Mouse (Mus musculus): ENCODE data around the gene Mtrex. TPM values are rescaled to one million over a fixed set of nuclear protein-coding genes. Genes with fewer than 3 reads are reported as not detected.

Mtrex gene
- total and polyA plus RNA-seq, 3 experiments: 57.4 to 96.5 (median 62.2) TPM

DNA sequence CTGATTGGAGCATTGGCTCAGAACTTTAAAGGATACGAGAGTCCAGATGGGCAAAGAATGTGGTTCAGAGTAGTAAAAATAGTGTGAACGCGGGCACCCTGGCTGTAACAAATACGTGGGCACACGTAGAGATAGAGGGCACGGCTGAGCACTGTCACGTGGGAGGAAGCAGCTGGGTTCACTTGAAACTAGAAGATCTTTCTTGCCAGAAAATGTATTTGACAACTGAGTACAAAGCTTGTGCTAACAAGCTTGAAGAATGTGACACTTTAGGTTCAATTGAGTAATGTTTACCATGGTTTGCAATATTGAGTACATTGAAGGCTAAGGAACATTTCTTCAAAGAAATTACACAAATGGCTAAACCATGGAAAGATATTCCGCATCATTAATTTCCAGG is 10.9 kb upstream of the Mtrex start (continued):
- TF ChIP-seq CHD2 (IDR thresholded peaks at IDR 0.05; ENCODE audit: low read length) (no peak), GATA1 (IDR thresholded peaks at IDR 0.05; ENCODE audit: low read depth, low read length) (no peak), JUND (IDR thresholded peaks at IDR 0.05; ENCODE audit: low read depth, low read length) (no peak)

DNA sequence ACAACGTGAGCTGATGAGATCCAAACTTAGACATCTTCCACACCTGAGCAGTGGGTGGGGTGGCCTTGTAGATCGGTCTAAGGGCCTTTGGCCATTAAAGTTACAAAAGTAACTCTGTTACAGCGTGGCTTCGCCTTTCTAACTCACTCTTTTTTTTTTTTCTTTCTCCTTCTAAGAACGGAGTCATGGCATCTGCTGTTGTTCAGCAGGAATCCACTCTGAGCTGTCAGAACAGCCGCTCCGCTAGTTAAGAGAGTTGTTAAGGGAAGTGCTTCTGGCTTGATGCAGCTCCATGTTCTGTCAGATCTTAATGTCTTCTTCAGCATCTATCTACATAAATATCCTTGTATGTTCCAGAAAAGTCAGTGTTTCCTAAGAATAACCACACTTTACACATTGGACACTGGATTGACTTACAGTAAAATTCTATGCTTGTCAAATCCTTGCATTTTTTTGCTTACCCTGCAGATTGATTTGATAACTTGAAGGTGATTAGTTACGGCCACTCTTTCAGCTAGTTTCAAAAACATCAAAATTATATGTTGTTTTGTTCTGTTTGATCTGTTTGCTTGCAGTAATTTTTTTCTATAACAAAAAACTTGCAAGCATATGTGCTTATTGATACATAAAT is 955 bp upstream of the Mtrex start:
- peak; percentile 67 for DNase-seq (ENCODE audit: low read depth, low spot score)
- Histone ChIP-seq H3K4me1 (ENCODE audit: control insufficient read depth in 1 of 2, insufficient read depth in 2 of 2, low read length in 2 of 2) (peaks cover 3 to 14% of the 10 kb centered on the region in 2 experiments; a peak in 3 of 4 replicates), H3K27ac (ENCODE audit: control insufficient read depth, low read depth, low read length) (peak overlapping the region; percentile 75)

DNA sequence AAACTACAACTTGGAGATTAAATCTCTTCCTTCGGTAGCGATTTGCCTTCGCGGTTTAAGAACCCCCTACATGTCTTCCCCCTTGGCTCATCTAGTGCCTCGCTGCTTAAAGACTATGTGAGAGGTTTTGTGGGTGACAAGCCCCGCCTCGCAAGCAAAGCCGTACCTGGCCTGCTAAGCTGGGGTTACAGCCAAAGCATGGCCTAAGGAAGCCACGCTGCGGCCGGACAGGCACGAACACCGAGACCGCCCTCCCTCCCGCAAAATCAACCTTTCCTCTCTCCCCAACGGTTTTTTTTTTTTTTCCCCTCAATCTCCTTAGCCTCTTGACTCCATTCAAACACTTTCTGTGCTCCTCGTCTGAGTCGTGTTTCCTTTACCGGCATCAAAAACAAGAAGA is 402 bp downstream of the Mtrex start:
- Histone ChIP-seq H3K4me3 (ENCODE audit: control insufficient read depth in 1 of 2, insufficient read depth in 1 of 2, low read depth in 2 of 2, low read length in 2 of 2) (peak overlapping the region; percentile 73 to 98), H3K4me1 (ENCODE audit: control insufficient read depth in 1 of 2, insufficient read depth in 2 of 2, low read length in 2 of 2) (peaks cover 3 to 14% of the 10 kb centered on the region in 2 experiments; a peak in 3 of 4 replicates), H3K36me3 (ENCODE audit: control insufficient read depth in 1 of 2, insufficient read depth in 2 of 2, low read length in 2 of 2) (peaks cover 3 to 14% of the 10 kb centered on the region in 2 experiments), H3K79me2 (ENCODE audit: control insufficient read depth, insufficient read depth, low read length, poor library complexity) (peaks cover 55% of the 10 kb centered on the region), H3K27ac (ENCODE audit: control insufficient read depth, low read depth, low read length) (peak overlapping the region; percentile 89), H3K9me3 (replicated peaks; ENCODE audit: insufficient read depth, low read length) (no peaks in the 10 kb centered on the region), H3K27me3 (ENCODE audit: control insufficient read depth in 1 of 2, insufficient read depth in 2 of 2, low read length in 2 of 2) (no peaks in the 10 kb centered on the region), H3K9ac (ENCODE audit: control insufficient read depth, low read depth, low read length, poor library complexity, severe bottlenecking) (peak overlapping the region; percentile 98)
- TF ChIP-seq CHD1 (IDR thresholded peaks at IDR 0.05; ENCODE audit: low read depth, low read length) (0 out of 2 replicates have a peak, but pooled peaks have one; percentile 24), SIN3A (IDR thresholded peaks at IDR 0.05; ENCODE audit: low read length) (no peak)
- peak; percentile 76 for DNase-seq (ENCODE audit: low read depth, low spot score)

More for the DNA sequence above, 955 bp upstream of the Mtrex start:
- TF ChIP-seq EP300 (IDR thresholded peaks at IDR 0.05; ENCODE audit: low read depth in 1 of 2, low read length in 2 of 2) (0 out of 4 replicates have a peak, but pooled peaks of 1 of the 2 experiments have one; percentile 7), MAFK (IDR thresholded peaks at IDR 0.05; ENCODE audit: borderline replicate concordance, low read depth, low read length) (peak; percentile 66; the same call in 1 of the 2 replicates), E2F4 (IDR thresholded peaks at IDR 0.05; ENCODE audit: borderline replicate concordance, low read depth, low read length) (no peak), MAZ (IDR thresholded peaks at IDR 0.05; ENCODE audit: low read depth, low read length) (no peak), SIN3A (IDR thresholded peaks at IDR 0.05; ENCODE audit: low read length) (peak; percentile 66)
- H3K36me3 ChIP-seq (ENCODE audit: control insufficient read depth in 1 of 2, insufficient read depth in 2 of 2, low read length in 2 of 2): peaks cover 6 to 14% of the 10 kb centered on the region in 2 experiments
- H3K4me3 ChIP-seq (ENCODE audit: control insufficient read depth in 1 of 2, insufficient read depth in 1 of 2, low read depth in 2 of 2, low read length in 2 of 2): peak overlapping the region; percentile 77 to 98
- peak overlapping the region; percentile 98 for H3K9ac ChIP-seq (ENCODE audit: control insufficient read depth, low read depth, low read length, poor library complexity, severe bottlenecking)
- no peaks in the 10 kb centered on the region for H3K9me3 ChIP-seq (replicated peaks; ENCODE audit: insufficient read depth, low read length)
- peaks cover 48% of the 10 kb centered on the region for H3K79me2 ChIP-seq (ENCODE audit: control insufficient read depth, insufficient read depth, low read length, poor library complexity)
- H3K27me3 ChIP-seq (ENCODE audit: control insufficient read depth in 1 of 2, insufficient read depth in 2 of 2, low read length in 2 of 2): no peaks in the 10 kb centered on the region

DNA sequence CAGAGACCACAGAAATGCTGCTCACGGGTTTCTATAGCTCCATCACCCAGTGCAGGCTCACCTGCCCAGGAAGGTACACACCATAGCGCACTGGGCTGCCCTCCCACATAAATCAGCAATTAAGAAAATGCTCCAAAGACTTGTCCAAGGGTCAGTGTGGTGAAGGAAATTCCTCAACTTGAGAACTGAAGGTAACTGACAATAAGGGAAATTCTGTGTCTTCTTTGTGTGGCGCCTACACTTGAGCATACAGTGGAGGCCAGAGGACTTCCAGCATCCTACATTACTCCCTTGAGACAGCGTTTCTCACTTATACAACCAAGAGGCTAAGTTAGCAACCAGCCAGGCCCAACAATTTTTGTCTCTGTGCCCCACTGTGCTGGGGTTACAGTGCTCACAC is 1.2 kb downstream of the Mtrex start:
- H3K27me3 ChIP-seq (ENCODE audit: control insufficient read depth in 1 of 2, insufficient read depth in 2 of 2, low read length in 2 of 2): no peaks in the 10 kb centered on the region
- peaks cover 55% of the 10 kb centered on the region for H3K79me2 ChIP-seq (ENCODE audit: control insufficient read depth, insufficient read depth, low read length, poor library complexity)

More for the DNA sequence above, 1.2 kb downstream of the Mtrex start:
- Histone ChIP-seq H3K36me3 (ENCODE audit: control insufficient read depth in 1 of 2, insufficient read depth in 2 of 2, low read length in 2 of 2) (peaks cover 8 to 14% of the 10 kb centered on the region in 2 experiments; a peak in 3 of 4 replicates), H3K4me1 (ENCODE audit: control insufficient read depth in 1 of 2, insufficient read depth in 2 of 2, low read length in 2 of 2) (peaks cover 3 to 14% of the 10 kb centered on the region in 2 experiments; a peak in 3 of 4 replicates), H3K9me3 (replicated peaks; ENCODE audit: insufficient read depth, low read length) (no peaks in the 10 kb centered on the region), H3K27ac (ENCODE audit: control insufficient read depth, low read depth, low read length) (no peak overlapping the region), H3K4me3 (ENCODE audit: control insufficient read depth in 1 of 2, insufficient read depth in 1 of 2, low read depth in 2 of 2, low read length in 2 of 2) (peak overlapping the region; percentile 73 to 98), H3K9ac (ENCODE audit: control insufficient read depth, low read depth, low read length, poor library complexity, severe bottlenecking) (peak overlapping the region; percentile 98)
- TF ChIP-seq ZC3H11A (IDR thresholded peaks at IDR 0.05; ENCODE audit: low read depth, low read length) (no peak), ZNF384 (IDR thresholded peaks at IDR 0.05; ENCODE audit: low read depth, low read length) (no peak)
- DNase-seq (ENCODE audit: low read depth, low spot score): peak; percentile 22

Data from MEL (cell line).